Mouse (Mus musculus): ENCODE measurements around the gene Mfrp.

- TF ChIP-seq TAL1 (IDR thresholded peaks at IDR 0.05; ENCODE audit: low read length) (no peak), CTCF (IDR thresholded peaks at IDR 0.05 in 2 of 3, conservative IDR thresholded peaks at IDR 0.05 in 1 of 3; ENCODE audit: control insufficient read depth in 1 of 3, insufficient read depth in 1 of 3, low read depth in 2 of 3, low read length in 3 of 3, poor library complexity in 1 of 3, severe bottlenecking in 1 of 3) (no peak), POLR2A (IDR thresholded peaks at IDR 0.05; ENCODE audit: control insufficient read depth in 1 of 2, insufficient read depth in 1 of 2, low read depth in 1 of 2, low read length in 2 of 2, poor library complexity in 1 of 2) (no peak), HCFC1 (IDR thresholded peaks at IDR 0.05; ENCODE audit: low read depth, low read length) (no peak), EP300 (IDR thresholded peaks at IDR 0.05; ENCODE audit: low read depth in 1 of 2, low read length in 2 of 2) (no peak), RAD21 (IDR thresholded peaks at IDR 0.05; ENCODE audit: low read depth, low read length) (no peak), UBTF (IDR thresholded peaks at IDR 0.05; ENCODE audit: borderline replicate concordance, insufficient read depth, low read depth, low read length) (no peak), ZKSCAN1 (IDR thresholded peaks at IDR 0.05; ENCODE audit: low read depth, low read length) (no peak)
Observed at GRCm38 (mm10) chr9:44107110-44107509, 5.6 kb downstream of the Mfrp start, which contains the start of gene C1qtnf5.
